Comparison of ENCODE assay signal across 22 mouse cellular contexts in the genomic region with DNA sequence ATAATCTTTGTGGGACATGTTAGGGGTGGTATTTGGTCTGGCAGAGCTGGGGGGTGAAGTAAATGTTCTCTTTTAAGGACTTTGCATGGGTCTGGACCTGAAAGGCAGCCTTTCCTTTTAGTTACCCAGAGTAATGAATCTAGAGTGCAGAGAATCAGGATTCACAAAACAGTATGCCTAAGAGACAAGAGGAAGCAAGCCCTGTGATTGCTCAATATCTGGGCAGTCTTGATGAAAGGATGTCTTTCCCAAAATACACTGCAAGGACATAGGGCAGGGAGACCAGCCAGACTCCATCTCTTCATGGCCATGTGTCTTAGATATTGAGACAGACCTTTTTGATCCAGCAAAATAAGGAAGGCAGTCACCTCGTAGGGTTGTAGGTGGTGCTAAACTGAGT.
DNase-seq lines count a peak whose midpoint lies in the region.
"Had no signal": no experiment of that assay in that cellular context is flagged by ENCODE, and none has a peak within 500 bp of the region (broad histone marks: within the 10 kb centered on the region; RNA-seq: fewer than 3 reads in every experiment).

No protein-coding gene starts in this region.

- no peak overlapping the region for H3K4me3 ChIP-seq in heart, embryonic 10.5 days
- H3K4me3 ChIP-seq in forebrain, embryonic 10.5 days: no peak overlapping the region
- H3K4me3 ChIP-seq: embryonic facial prominence, embryonic 10.5 days; forebrain, embryonic 13.5 days; heart, embryonic 15.5 days; hindbrain, embryonic 10.5 days; limb, embryonic 13.5 days; liver, embryonic 13.5 days; lung, embryonic 15.5 days; midbrain, embryonic 15.5 days; neural tube, embryonic 15.5 days had no signal

- WGBS in heart, embryonic 10.5 days: 67% methylated on average over 1 of the region's 1 CpGs
- WGBS in forebrain, embryonic 10.5 days: 84% methylated on average over 1 of the region's 1 CpGs

- DNase-seq in adrenal gland, adult 2 months: peak; percentile 3
- no peak for DNase-seq in adrenal gland, postnatal 4 days (ENCODE audit: low spot score in 2 of 2)
- DNase-seq in heart, adult 18-20 months: peak; percentile 71 to 79
- no peak for DNase-seq in heart, embryonic 10.5 days (ENCODE audit: low spot score)
- peak; percentile 23 for DNase-seq in lung, postnatal 25 days (ENCODE audit: low spot score)
- DNase-seq in lung, postnatal 10 days: no peak
- no peak for DNase-seq in forebrain, embryonic 10.5 days (ENCODE audit: extremely low spot score, low spot score)
- DNase-seq in kidney, postnatal 14 days: no peak
- DNase-seq: layer of hippocampus, postnatal 36 days; liver, embryonic 13.5 days; right cerebral cortex, postnatal 4 days; thymus, postnatal 14 days had no signal

- H3K9me3 ChIP-seq in heart, embryonic 10.5 days: no peaks in the 10 kb centered on the region; the same call in 1 of the 2 replicates
- H3K9me3 ChIP-seq in forebrain, embryonic 10.5 days: no peaks in the 10 kb centered on the region
- H3K9me3 ChIP-seq: embryonic facial prominence, embryonic 10.5 days; forebrain, embryonic 13.5 days; G1E; heart, embryonic 15.5 days; hindbrain, embryonic 10.5 days; liver, embryonic 13.5 days; lung, embryonic 15.5 days; midbrain, embryonic 15.5 days; neural tube, embryonic 15.5 days had no signal

- no peaks in the 10 kb centered on the region for H3K36me3 ChIP-seq in heart, embryonic 10.5 days
- H3K36me3 ChIP-seq in forebrain, embryonic 10.5 days (replicated peaks): no peaks in the 10 kb centered on the region
- H3K36me3 ChIP-seq: embryonic facial prominence, embryonic 10.5 days; G1E; heart, embryonic 15.5 days; hindbrain, embryonic 10.5 days; limb, embryonic 13.5 days; liver, embryonic 13.5 days; lung, embryonic 15.5 days; midbrain, embryonic 15.5 days; neural tube, embryonic 15.5 days had no signal

- no peak overlapping the region for H3K27ac ChIP-seq in heart, embryonic 10.5 days
- H3K27ac ChIP-seq in forebrain, embryonic 10.5 days: no peak overlapping the region
- H3K27ac ChIP-seq: embryonic facial prominence, embryonic 10.5 days; forebrain, embryonic 13.5 days; heart, embryonic 15.5 days; hindbrain, embryonic 10.5 days; hindbrain, postnatal 0 days; limb, embryonic 13.5 days; liver, embryonic 13.5 days; lung, embryonic 15.5 days; midbrain, embryonic 15.5 days; neural tube, embryonic 15.5 days had no signal

- no peaks in the 10 kb centered on the region for H3K4me1 ChIP-seq in heart, embryonic 10.5 days
- no peaks in the 10 kb centered on the region for H3K4me1 ChIP-seq in forebrain, embryonic 10.5 days
- H3K4me1 ChIP-seq: heart, embryonic 15.5 days; hindbrain, embryonic 10.5 days; liver, embryonic 13.5 days; lung, embryonic 15.5 days; midbrain, embryonic 15.5 days had no signal

- H3K27me3 ChIP-seq in heart, embryonic 10.5 days (ENCODE audit: insufficient read depth, poor library complexity, severe bottlenecking): no peaks in the 10 kb centered on the region
- no peaks in the 10 kb centered on the region for H3K27me3 ChIP-seq in forebrain, embryonic 10.5 days (ENCODE audit: poor library complexity, severe bottlenecking)
- H3K27me3 ChIP-seq: forebrain, embryonic 13.5 days; heart, embryonic 15.5 days; limb, embryonic 13.5 days; liver, embryonic 13.5 days; lung, embryonic 15.5 days; midbrain, embryonic 15.5 days; neural tube, embryonic 15.5 days had no signal

Comparison
In these comparisons a context has a peak if more than half of its experiments do, and no peak if none do; other contexts are left out.
1. DNase-seq: peak in adrenal gland, adult 2 months (single experiment), heart, adult 18-20 months (2 of 2) and lung, postnatal 25 days (single experiment); none in adrenal gland, postnatal 4 days (0 of 2), heart, embryonic 10.5 days (single experiment), lung, postnatal 10 days (single experiment), forebrain, embryonic 10.5 days (single experiment) and kidney, postnatal 14 days (single experiment).